Mouse (Mus musculus) hindbrain, embryonic 10.5 days (tissue): ENCODE data around the gene Capg. TPM values are rescaled to one million over a fixed set of nuclear protein-coding genes. Genes with fewer than 3 reads are reported as not detected.

Source experiments
- DNase-seq: peaks from one replicate; pipeline ENCODE4 v3.0.0-alpha.2; 2017; ENCODE audit warnings: low spot score
- H3K27ac ChIP-seq: fragments of 300-500 bp; sonication (generic); 2 replicates; pipeline ENCODE4 v1.5.1; 2016; ENCODE audit warnings: mild to moderate bottlenecking, moderate library complexity
- H3K27me3 ChIP-seq: fragments of 300-500 bp; sonication (generic); 2 replicates; pipeline ENCODE4 v1.6.1; 2016; ENCODE audit warnings: mild to moderate bottlenecking; ENCODE audit not compliant: poor library complexity, insufficient read depth, severe bottlenecking
- H3K36me3 ChIP-seq: fragments of 300-500 bp; sonication (generic); 2 replicates; pipeline ENCODE4 v1.6.1; 2016; ENCODE audit warnings: mild to moderate bottlenecking, moderate library complexity
- H3K4me1 ChIP-seq: fragments of 300-500 bp; sonication (generic); replicated peaks from 2 replicates; pipeline ENCODE4 v1.6.1; 2016; ENCODE audit warnings: mild to moderate bottlenecking
- H3K4me3 ChIP-seq: fragments of 300-500 bp; sonication (generic); 2 replicates; pipeline ENCODE4 v1.5.1; 2016; ENCODE audit warnings: mild to moderate bottlenecking, moderate library complexity
- H3K9me3 ChIP-seq: fragments of 300-500 bp; sonication (generic); 2 replicates; pipeline ENCODE4 v1.6.1; 2016; ENCODE audit warnings: mild to moderate bottlenecking, moderate library complexity
- WGBS: fragments of 180-500 bp; shearing (Covaris S2); methylation state at CpG from one replicate; pipeline ENCODE4 v1.1.7; 2016; 5-methylcytosine and 5-hydroxymethylcytosine counted together
- polyA plus RNA-seq: library from polyadenylated mRNA; unstranded; fragments of >200 nt; fragmentation: Nextera tagmentation; extraction: Ambion mirVana; gene quantifications from 2 replicates; pipeline ENCODE4 v1.2.1, GENCODE M21; 2016

Capg gene
- polyA plus RNA-seq = 13.4 and 14.1 TPM in 2 replicates

DNA sequence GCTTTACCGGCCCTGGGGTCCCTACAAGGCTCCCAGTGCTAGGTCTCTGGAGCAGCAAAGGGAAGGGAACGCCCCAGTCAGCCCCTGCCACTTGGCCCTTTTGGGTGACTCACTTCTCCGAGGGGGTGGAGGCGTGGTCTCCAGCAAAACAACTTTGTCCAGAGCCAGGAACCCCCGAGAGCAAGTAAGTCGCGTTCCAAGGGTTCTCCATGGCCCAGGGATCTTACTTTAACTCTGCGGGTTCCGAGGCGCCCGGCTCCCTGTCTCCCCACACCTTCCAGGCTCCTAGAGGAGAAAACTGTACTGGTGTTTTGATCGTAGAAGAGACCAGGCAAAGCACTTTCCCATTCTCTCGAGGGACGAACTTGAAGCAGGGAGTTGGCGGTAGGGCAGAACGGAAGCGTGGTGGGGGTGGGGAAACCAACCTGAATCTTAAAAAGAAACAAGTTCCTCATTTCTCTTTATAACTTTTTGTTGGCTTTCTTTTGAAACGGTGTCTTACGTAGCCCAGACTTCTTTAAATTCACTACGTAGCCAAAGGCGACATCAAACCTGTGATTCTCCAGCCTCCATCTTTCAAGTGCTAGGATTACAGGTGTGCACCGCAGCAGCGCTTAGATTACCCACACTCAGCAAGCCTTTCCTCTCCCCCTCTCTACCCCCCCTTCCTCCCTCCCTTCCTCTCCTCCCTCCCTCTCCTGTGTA, at the start of gene Capg:
Gene Capg (plus strand): TSS at position 109 of the 705 bp plus-strand sequence.
- Histone ChIP-seq H3K27ac (peak within 1 kb of the TSS; percentile 69), H3K4me3 (peak within 1 kb of the TSS; percentile 23), H3K4me1 (peaks cover 12% of the 10 kb centered on the region), H3K36me3 (no peaks in the 10 kb centered on the region), H3K9me3 (0 out of 2 replicates have a peak, but pooled peaks cover 4% of the 10 kb centered on the region), H3K27me3 (peaks cover 18% of the 10 kb centered on the region)
- 15% methylated on average over 23 of the region's 23 CpGs for WGBS
- no peak for DNase-seq

DNA sequence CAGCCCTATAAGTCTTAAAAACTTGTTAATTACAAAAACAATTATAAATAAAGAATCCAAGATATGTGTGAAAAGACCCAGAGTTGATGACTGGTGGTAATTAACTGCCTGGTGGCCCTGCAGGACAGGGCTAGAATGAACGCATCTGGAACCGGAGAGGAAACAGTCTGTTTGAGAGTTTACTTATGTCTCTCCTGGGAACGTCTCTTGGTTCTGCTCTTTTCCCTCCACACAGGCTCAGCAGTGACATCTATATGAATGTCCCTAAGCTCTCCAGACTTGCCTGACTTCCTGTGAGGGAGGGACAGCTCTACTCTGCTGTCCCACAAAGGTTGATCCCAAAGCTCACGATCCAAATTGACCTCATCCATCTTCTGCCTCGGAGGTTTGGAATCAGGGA, 45.2 kb upstream of the Capg start:
- H3K27ac ChIP-seq = no peak overlapping the region
- no peak for DNase-seq
- H3K4me1 ChIP-seq = no peaks in the 10 kb centered on the region
- no peaks in the 10 kb centered on the region for H3K36me3 ChIP-seq
- no peak overlapping the region for H3K4me3 ChIP-seq
- 78% methylated on average over 5 of the region's 5 CpGs for WGBS
- no peaks in the 10 kb centered on the region for H3K27me3 ChIP-seq
- H3K9me3 ChIP-seq = no peaks in the 10 kb centered on the region

DNA sequence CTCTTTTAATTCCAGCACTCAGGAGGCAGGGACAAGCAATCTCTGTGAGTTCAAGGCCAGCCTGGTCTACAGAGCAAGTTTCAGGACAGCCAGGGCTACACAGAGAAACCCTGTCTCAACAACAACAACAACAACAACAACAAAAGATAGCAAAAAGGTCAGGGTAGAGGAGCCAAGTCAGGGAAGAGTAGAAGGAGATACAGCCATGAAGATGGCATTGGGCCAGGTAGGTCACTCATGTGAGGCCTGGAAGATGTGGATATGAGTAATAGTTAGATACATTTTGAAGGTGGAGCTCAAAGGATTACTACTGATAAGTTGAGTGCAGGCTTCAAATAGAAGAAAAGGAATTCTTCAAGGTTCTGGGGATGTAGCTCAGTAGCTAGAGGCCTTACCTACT, 40.9 kb upstream of the Capg start:
- Histone ChIP-seq H3K9me3 (no peaks in the 10 kb centered on the region), H3K4me1 (no peaks in the 10 kb centered on the region), H3K27ac (no peak overlapping the region), H3K27me3 (no peaks in the 10 kb centered on the region), H3K4me3 (no peak overlapping the region), H3K36me3 (no peaks in the 10 kb centered on the region)
- no peak for DNase-seq

DNA sequence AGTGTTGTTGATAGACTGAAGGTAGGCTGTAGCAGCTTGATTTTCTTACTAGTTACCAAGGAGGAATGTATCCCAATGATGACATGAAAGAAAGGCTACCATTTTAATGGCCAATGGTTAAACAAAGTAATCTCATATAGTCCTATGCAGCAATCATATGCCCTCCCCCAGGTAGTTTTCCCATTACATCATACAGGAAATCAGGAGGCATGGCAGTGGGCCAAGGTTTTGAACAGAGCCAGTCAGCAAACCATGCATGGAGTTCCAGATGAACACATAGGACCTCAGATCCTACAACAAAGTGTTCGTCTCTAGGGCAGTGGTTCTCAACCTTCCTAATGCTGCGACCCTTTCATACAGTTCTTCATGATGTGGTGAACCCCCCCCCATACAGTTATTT, 40.3 kb upstream of the Capg start:
- Histone ChIP-seq H3K9me3 (no peaks in the 10 kb centered on the region), H3K4me3 (no peak overlapping the region), H3K27me3 (no peaks in the 10 kb centered on the region), H3K4me1 (no peaks in the 10 kb centered on the region), H3K36me3 (no peaks in the 10 kb centered on the region), H3K27ac (no peak overlapping the region)
- WGBS = 93% methylated on average over 2 of the region's 2 CpGs
- DNase-seq = no peak

DNA sequence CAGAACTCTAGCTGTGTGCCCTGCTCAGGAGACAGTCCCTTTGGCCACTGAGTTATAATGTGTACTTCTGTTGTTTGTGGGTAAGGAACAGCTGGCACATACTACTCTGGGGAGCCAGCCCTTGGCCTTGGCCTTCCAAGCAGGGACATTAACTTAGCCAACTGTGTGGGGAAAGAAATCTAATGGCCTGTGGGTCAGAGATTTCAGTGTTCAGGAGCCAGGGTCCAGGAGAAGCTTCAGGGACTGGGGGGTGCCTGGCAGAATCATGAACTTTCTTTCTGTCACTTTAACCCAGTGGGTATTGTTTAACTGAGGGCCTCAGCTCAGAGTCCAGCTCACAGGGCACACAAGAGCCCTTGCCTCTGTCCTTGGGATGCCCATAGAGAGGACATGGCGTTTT, 38.1 kb upstream of the Capg start:
- Histone ChIP-seq H3K4me3 (no peak overlapping the region), H3K27me3 (no peaks in the 10 kb centered on the region), H3K9me3 (no peaks in the 10 kb centered on the region), H3K27ac (no peak overlapping the region), H3K36me3 (no peaks in the 10 kb centered on the region), H3K4me1 (peaks cover 9% of the 10 kb centered on the region; the same call in 1 of the 2 replicates)
- WGBS = 73% methylated on average over 1 of the region's 1 CpGs
- no peak for DNase-seq

DNA sequence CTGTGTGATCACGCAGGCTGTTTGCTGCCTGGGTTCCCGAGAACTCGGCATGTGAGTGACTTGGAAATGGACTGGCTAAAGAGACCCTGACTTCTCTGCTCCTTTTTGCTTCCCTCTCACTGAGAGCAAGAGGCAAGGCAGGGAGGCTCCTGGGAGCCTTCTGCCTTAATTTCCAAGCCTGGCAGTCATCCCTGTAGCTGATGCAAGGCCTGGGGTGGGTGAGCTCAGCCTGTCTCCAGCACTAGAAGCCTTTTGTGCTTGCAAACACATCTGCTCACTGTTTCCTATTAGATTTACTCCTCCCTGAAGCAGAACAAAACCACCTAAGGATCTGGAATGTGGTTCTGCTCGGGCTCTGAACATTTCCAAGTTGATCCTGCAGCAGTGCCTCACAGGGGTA, 35.6 kb upstream of the Capg start:
- Histone ChIP-seq H3K27me3 (no peaks in the 10 kb centered on the region), H3K4me1 (peaks cover 30% of the 10 kb centered on the region), H3K36me3 (no peaks in the 10 kb centered on the region), H3K9me3 (no peaks in the 10 kb centered on the region), H3K27ac (peak overlapping the region; percentile 64; the same call in 1 of the 2 replicates), H3K4me3 (no peak overlapping the region)
- 75% methylated on average over 4 of the region's 4 CpGs for WGBS
- DNase-seq = no peak

DNA sequence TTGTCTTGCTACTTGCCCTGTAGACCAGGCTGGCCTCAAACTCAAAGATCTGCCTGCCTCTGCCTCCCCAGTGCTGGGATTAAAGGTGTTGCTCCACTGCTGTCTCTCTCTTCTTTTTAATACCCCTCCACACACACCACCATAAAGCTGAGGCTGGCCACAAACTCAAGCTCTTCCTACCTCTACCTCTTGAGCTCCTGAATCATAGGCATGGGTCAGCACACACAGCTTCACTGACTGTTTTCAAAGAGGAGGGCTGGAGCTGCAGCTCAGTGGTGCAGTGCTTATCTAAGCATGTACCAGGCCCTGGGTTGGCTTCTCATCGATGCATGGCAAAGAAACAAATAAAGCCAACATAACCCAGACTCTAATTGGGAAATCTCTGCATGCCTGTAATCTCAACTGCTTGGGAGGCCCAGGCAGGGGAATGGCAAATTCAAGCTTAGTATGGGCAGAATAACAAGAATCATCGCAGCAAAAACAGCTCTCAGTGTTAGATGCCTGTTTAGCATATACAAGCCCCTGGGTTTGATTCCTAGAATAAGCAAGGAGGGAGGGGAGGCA, 34.2 kb upstream of the Capg start:
- Histone ChIP-seq H3K27ac (peak overlapping the region; percentile 50; the same call in 1 of the 2 replicates), H3K27me3 (no peaks in the 10 kb centered on the region), H3K4me3 (no peak overlapping the region), H3K4me1 (peaks cover 36% of the 10 kb centered on the region), H3K9me3 (no peaks in the 10 kb centered on the region), H3K36me3 (no peaks in the 10 kb centered on the region)
- 86% methylated on average over 2 of the region's 2 CpGs for WGBS
- DNase-seq = no peak

DNA sequence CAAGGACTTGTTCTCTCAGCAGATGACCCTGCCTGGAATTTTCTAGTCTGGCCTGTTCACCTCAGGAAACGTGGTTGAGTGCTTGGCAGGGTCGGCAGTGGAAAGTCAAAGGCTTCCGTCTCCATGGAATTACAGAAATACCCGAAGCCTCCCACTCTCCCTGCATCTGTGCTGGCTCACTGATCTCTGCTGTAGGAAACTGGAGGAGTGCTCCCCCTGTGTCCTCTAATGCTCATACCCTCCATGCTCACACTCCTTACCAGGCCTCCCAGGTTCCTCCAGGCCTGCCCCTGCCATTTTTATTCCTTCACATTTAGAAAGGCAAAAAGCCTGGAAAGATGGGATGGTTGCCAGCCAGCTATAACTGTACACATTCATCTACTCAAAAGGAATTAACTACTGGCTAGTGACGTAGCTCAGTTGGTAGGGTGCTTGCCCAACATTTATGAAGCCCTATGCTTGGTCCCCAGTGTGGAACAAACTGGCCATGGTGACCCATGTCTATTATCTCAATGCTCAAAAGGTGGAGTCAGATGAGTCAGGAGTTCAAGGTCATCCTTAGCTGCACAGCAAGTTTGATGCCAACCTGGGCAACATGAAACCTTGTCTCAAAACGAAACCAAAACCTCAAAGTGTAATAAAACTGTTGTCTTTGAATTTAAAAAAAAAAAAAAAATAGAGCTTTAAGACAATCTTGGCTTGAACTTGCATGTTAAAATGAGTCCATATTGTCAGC, 33.3 kb upstream of the Capg start:
- WGBS = 76% methylated on average over 6 of the region's 6 CpGs
- no peak overlapping the region for H3K4me3 ChIP-seq
- peaks cover 36% of the 10 kb centered on the region for H3K4me1 ChIP-seq
- peak overlapping the region; percentile 50 for H3K27ac ChIP-seq
- H3K27me3 ChIP-seq = no peaks in the 10 kb centered on the region
- no peak for DNase-seq
- no peaks in the 10 kb centered on the region for H3K36me3 ChIP-seq
- no peaks in the 10 kb centered on the region for H3K9me3 ChIP-seq

DNA sequence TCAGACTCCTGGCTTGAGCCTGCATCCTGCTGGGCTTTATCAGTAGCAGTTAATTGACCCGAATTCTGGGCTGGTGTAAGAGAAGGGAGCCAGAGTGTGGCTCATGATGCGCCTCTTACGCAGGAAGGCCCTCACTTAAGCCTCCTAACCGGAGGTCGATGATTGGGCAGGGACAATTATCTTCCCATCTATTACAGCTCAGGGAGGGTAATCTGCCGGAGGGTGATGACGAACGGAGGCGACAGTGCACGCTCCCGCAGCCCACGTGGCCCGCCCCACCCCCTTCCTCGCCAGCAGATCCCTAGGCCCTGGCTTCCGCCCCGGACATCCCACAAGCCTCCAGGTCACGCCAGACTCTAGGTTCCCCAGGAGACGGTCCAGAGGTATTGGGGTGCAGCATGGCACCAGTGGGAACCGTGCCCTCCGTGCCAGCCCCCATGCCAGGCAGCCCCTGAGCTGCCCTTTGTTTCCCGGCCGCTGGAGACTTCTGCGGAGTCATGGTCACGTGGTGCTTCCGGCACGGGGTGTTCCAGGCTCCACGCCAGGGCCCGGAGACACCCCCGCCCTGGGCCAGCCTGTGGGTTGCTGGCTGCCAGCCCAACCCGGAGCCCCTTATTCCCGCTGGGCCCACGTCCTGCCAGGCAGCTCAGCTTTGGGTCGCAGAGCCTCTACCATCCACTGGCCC, 31.7 kb upstream of the Capg start:
- Histone ChIP-seq H3K27me3 (no peaks in the 10 kb centered on the region), H3K27ac (peak overlapping the region; percentile 96), H3K36me3 (no peaks in the 10 kb centered on the region), H3K4me3 (peak overlapping the region; percentile 54), H3K4me1 (peaks cover 36% of the 10 kb centered on the region), H3K9me3 (no peaks in the 10 kb centered on the region)
- 8% methylated on average over 33 of the region's 33 CpGs for WGBS
- DNase-seq = peak; percentile 87

DNA sequence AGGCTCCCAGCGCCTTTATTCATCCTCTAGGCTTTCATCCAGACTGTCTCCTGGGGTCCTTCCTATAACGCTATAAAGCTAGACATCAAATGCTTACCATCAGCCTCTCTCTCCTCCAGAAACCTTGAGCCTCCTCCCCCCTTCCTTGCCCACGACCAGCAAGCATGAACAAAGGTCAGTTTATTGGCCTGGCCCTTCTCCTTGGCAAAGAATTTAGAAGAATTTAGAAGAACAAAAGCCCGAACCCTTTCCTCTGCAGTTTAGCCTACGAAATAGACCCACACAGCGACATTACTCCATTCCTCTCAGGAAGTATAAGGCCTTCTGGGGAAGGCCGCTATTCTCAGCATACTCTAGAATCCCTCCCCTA, 31.1 kb upstream of the Capg start:
- H3K36me3 ChIP-seq = no peaks in the 10 kb centered on the region
- 52% methylated on average over 7 of the region's 7 CpGs for WGBS
- H3K4me3 ChIP-seq = peak overlapping the region; percentile 54
- no peaks in the 10 kb centered on the region for H3K27me3 ChIP-seq
- DNase-seq = no peak
- H3K9me3 ChIP-seq = no peaks in the 10 kb centered on the region
- peaks cover 36% of the 10 kb centered on the region for H3K4me1 ChIP-seq
- peak overlapping the region; percentile 96 for H3K27ac ChIP-seq

DNA sequence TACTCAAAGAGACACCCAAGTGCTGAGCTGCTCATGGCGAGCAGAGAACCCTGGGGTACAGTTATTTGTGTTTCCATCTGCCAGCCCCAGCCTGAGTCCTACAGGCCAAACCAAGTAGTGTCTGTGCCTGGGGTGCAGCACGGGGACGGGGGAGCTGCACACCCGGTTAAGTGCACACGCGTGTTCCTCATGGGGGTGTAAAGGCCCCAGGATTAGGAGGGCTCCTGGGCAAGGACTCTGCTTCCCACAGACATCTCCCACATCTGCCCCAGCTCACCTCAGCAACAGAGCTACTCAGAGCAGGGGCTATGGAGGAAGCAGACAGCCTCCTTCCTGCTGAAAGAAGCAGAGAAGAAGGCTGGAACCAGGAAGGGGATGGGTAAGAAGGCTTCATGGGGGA, 28.5 kb upstream of the Capg start:
- Histone ChIP-seq H3K27ac (0 out of 2 replicates have a peak overlapping the region, but pooled peaks have one; percentile 29), H3K4me1 (peaks cover 50% of the 10 kb centered on the region), H3K27me3 (no peaks in the 10 kb centered on the region), H3K9me3 (no peaks in the 10 kb centered on the region), H3K36me3 (no peaks in the 10 kb centered on the region), H3K4me3 (no peak overlapping the region)
- WGBS = 94% methylated on average over 6 of the region's 6 CpGs
- DNase-seq = no peak

DNA sequence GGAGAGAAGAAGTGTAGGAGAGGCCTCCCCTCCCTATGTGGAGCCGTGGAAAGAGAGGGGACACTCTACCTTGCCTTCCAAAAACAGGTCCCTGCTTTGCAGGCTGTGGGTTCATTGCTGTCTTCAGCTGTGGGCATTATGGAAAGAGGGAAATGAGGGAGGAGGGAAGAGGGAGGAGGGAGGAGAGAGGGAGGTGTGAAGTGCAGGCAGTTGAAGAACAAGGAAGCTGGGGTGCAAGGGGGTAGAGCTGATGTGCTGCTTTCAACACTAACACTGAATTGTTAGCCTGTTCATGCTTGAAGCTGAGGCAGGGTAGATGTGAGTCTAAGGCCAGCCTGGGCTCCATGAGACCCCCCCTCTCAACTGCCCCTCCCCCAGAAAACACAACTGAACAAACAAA, 25.3 kb upstream of the Capg start:
- Histone ChIP-seq H3K4me3 (no peak overlapping the region), H3K27ac (peak overlapping the region; percentile 87), H3K9me3 (no peaks in the 10 kb centered on the region), H3K4me1 (peaks cover 32% of the 10 kb centered on the region), H3K36me3 (no peaks in the 10 kb centered on the region), H3K27me3 (no peaks in the 10 kb centered on the region)
- DNase-seq = no peak
- WGBS = 82% methylated on average over 1 of the region's 1 CpGs

DNA sequence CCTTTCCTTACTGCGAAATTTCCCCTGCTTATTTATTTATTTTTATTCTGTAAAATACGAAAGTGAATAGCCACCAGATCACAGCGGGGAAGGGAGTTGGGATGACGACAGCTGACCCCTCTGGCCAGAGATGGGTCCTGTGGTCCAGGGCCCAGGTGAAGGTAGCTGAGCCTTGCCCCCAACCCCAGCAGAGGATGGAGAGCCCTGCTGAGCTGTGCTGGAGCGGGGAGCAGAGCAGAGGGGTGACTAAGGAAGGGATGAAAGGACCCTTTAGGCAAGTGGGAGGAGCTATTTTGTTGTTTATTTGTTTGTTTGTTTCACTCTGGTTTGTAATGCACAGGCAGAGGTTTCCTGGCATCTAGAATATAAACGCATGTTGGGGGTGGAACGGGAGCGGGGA, 24.9 kb upstream of the Capg start:
- Histone ChIP-seq H3K9me3 (no peaks in the 10 kb centered on the region), H3K27me3 (no peaks in the 10 kb centered on the region), H3K4me3 (peak overlapping the region; percentile 28), H3K36me3 (no peaks in the 10 kb centered on the region), H3K27ac (peak overlapping the region; percentile 87), H3K4me1 (peaks cover 29% of the 10 kb centered on the region)
- no peak for DNase-seq
- WGBS = 21% methylated on average over 8 of the region's 8 CpGs
